Mouse (Mus musculus): ENCODE data around the gene Pard3.
A peak's percentile ranks its signal among the peaks of the same experiment; 100 is the strongest.

Pard3 gene

GRCm38 (mm10) chr8:127185897-127186296 lies 122.2 kb downstream of the Pard3 start:
- DNase-seq, result no peak

- DNase-seq, result no peak
Observed at GRCm38 (mm10) chr8:127188671-127189070, 125.0 kb downstream of the Pard3 start.

- peak; percentile 60 for DNase-seq
Observed at GRCm38 (mm10) chr8:127190350-127190749, 126.7 kb downstream of the Pard3 start.

GRCm38 (mm10) chr8:127191387-127191786 lies 127.7 kb downstream of the Pard3 start:
- DNase-seq, result peak; percentile 77

GRCm38 (mm10) chr8:127191824-127192223 lies 128.1 kb downstream of the Pard3 start:
- no peak for DNase-seq

- no peak for DNase-seq
Observed at GRCm38 (mm10) chr8:127192331-127192730, 128.6 kb downstream of the Pard3 start.

- no peak for DNase-seq
Observed at GRCm38 (mm10) chr8:127193375-127193774, 129.7 kb downstream of the Pard3 start.

- DNase-seq, result no peak
Observed at GRCm38 (mm10) chr8:127194786-127195407, 131.2 kb downstream of the Pard3 start.

GRCm38 (mm10) chr8:127196505-127197265 lies 133.0 kb downstream of the Pard3 start:
- DNase-seq, result no peak

- no peak for DNase-seq
Observed at GRCm38 (mm10) chr8:127207455-127207854, 143.8 kb downstream of the Pard3 start.

GRCm38 (mm10) chr8:127210621-127211020 lies 146.9 kb downstream of the Pard3 start:
- peak; percentile 43 for DNase-seq

- DNase-seq, result no peak
Observed at GRCm38 (mm10) chr8:127214338-127214737, 150.6 kb downstream of the Pard3 start.

- DNase-seq, result no peak
Observed at GRCm38 (mm10) chr8:127214748-127215433, 151.2 kb downstream of the Pard3 start.

GRCm38 (mm10) chr8:127220206-127220605 lies 156.5 kb downstream of the Pard3 start:
- DNase-seq, result no peak

- no peak for DNase-seq
Observed at GRCm38 (mm10) chr8:127220615-127221014, 156.9 kb downstream of the Pard3 start.

GRCm38 (mm10) chr8:127222361-127222760 lies 158.7 kb downstream of the Pard3 start:
- no peak for DNase-seq

GRCm38 (mm10) chr8:127226996-127227395 lies 163.3 kb downstream of the Pard3 start:
- DNase-seq, result no peak

GRCm38 (mm10) chr8:127227407-127227806 lies 163.7 kb downstream of the Pard3 start:
- DNase-seq, result no peak

GRCm38 (mm10) chr8:127229325-127230232 lies 165.9 kb downstream of the Pard3 start:
- no peak for DNase-seq

GRCm38 (mm10) chr8:127230233-127230595 lies 166.5 kb downstream of the Pard3 start:
- DNase-seq, result no peak

GRCm38 (mm10) chr8:127243351-127243750 lies 179.7 kb downstream of the Pard3 start:
- no peak for DNase-seq

- DNase-seq, result no peak
Observed at GRCm38 (mm10) chr8:127243841-127244240, 180.1 kb downstream of the Pard3 start.

- no peak for DNase-seq
Observed at GRCm38 (mm10) chr8:127250746-127251145, 187.1 kb downstream of the Pard3 start.
